Mouse (Mus musculus): Measurements from ENCODE around the gene Gm13289.
"Not testable (repeated sequence)": the region's sequence is repeated elsewhere in the genome, so short reads cannot be mapped to it uniquely, and the experiment has no call there.

DNA sequence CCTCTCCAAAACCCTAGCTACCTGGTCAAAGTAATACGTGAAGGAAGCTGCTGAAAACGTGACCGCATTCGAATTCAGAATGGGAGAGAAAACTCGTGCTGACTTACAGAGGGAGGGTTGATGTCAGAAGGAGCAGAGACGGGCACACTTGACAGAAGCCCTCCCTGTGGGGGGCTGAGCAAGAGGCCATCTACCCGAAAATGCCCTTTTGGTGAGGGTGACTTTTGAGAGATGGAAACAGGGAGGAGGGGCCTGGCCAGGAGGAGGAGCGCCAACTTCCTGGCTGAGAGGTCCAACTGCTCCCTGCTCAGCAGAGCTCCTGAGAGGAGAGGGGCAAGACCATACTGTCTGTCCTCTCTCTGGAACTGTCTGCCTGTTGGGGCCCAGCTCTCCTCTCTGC, 28.5 kb downstream of the Gm13289 start, which contains the start of gene Gm13288:
- not testable (repeated sequence) for TF ChIP-seq EP300 (IDR thresholded peaks at IDR 0.05; ENCODE audit: insufficient read depth, low read depth, low read length); CTCF (IDR thresholded peaks at IDR 0.05)
